Mouse (Mus musculus) MEL (cell line): Measurements from ENCODE around the gene Gm11757. TPM values are rescaled to one million over a fixed set of nuclear protein-coding genes. Genes with fewer than 3 reads are reported as not detected.
"Not testable (repeated sequence)": the region's sequence is repeated elsewhere in the genome, so short reads cannot be mapped to it uniquely, and the experiment has no call there.

Experiments used
- DNase-seq: peaks from one replicate; pipeline ENCODE4 v3.0.0; 2011; ENCODE audit warnings: low read depth, low spot score
- H3K27ac ChIP-seq: 2 replicates; pipeline ENCODE4 v1.5.1; 2012; ENCODE audit warnings: low read depth, mild to moderate bottlenecking, control low read depth, low read length, moderate library complexity; ENCODE audit not compliant: control insufficient read depth
- H3K27me3 ChIP-seq, 2 experiments: fragments of 150-350 bp in 1 of 2; sonication (generic) in 1 of 2; 2 replicates each; pipeline ENCODE4 v1.6.1; 2012; ENCODE audit warnings: low read length in 2 of 2, mild to moderate bottlenecking in 2 of 2, improper control_type of control experiment in 1 of 2, moderate library complexity in 1 of 2; ENCODE audit not compliant: insufficient read depth in 2 of 2, control insufficient read depth in 1 of 2
- H3K36me3 ChIP-seq, 2 experiments: 2 replicates each; pipeline ENCODE4 v1.6.1; 2012 to 2014; ENCODE audit warnings: low read length in 2 of 2, improper control_type of control experiment in 1 of 2, inconsistent platforms in 1 of 2, mild to moderate bottlenecking in 1 of 2; ENCODE audit not compliant: insufficient read depth in 2 of 2, control insufficient read depth in 1 of 2
- H3K4me1 ChIP-seq, 2 experiments: fragments of 150-350 bp in 1 of 2; sonication (generic) in 1 of 2; 2 replicates each; pipeline ENCODE4 v1.6.1; 2012; ENCODE audit warnings: low read length in 2 of 2, improper control_type of control experiment in 1 of 2, mild to moderate bottlenecking in 1 of 2; ENCODE audit not compliant: insufficient read depth in 2 of 2, control insufficient read depth in 1 of 2
- H3K4me3 ChIP-seq, 2 experiments: fragments of 150-350 bp in 1 of 2; sonication (generic) in 1 of 2; 2 replicates each; pipeline ENCODE4 v1.5.1; 2012; ENCODE audit warnings: low read depth in 2 of 2, low read length in 2 of 2, mild to moderate bottlenecking in 2 of 2, moderate library complexity in 2 of 2, control low read depth in 1 of 2, improper control_type of control experiment in 1 of 2; ENCODE audit not compliant: control insufficient read depth in 1 of 2, insufficient read depth in 1 of 2
- H3K79me2 ChIP-seq: 2 replicates; pipeline ENCODE4 v1.6.1; 2012; ENCODE audit warnings: mild to moderate bottlenecking, low read length, moderate library complexity; ENCODE audit not compliant: control insufficient read depth, poor library complexity, insufficient read depth
- H3K9ac ChIP-seq: 2 replicates; pipeline ENCODE4 v1.6.1; 2012; ENCODE audit warnings: low read depth, mild to moderate bottlenecking, control low read depth, low read length, moderate library complexity; ENCODE audit not compliant: control insufficient read depth, poor library complexity, severe bottlenecking
- H3K9me3 ChIP-seq: fragments of 150-350 bp; sonication (generic); replicated peaks from 2 replicates; pipeline ENCODE4 v1.6.1; 2012; ENCODE audit warnings: mild to moderate bottlenecking, low read length, improper control_type of control experiment, moderate library complexity; ENCODE audit not compliant: insufficient read depth
- polyA plus RNA-seq, 2 experiments: library from polyadenylated mRNA; stranded (reverse) in 1 of 2; unstranded in 1 of 2; fragments of >175 nt in 1 of 2; fragments of >200 nt in 1 of 2; gene quantifications; 2 replicates each; pipeline versions ENCODE4 v1.2.1 to v1.2.4; 2012; ENCODE audit warnings: low replicate concordance in 2 of 2, low read depth in 1 of 2; ENCODE audit not compliant: insufficient read length in 2 of 2, insufficient read depth in 1 of 2, missing spikeins in 1 of 2
- total RNA-seq: library from RNA; depleted of rRNA; stranded (reverse); fragments of 300-350 nt; gene quantifications from 2 replicates; pipeline ENCODE4 v1.2.3, GENCODE M21; 2012; rRNA removed

Gm11757 gene
- not detected in 2 replicates for total RNA-seq
- not detected for polyA plus RNA-seq

DNA sequence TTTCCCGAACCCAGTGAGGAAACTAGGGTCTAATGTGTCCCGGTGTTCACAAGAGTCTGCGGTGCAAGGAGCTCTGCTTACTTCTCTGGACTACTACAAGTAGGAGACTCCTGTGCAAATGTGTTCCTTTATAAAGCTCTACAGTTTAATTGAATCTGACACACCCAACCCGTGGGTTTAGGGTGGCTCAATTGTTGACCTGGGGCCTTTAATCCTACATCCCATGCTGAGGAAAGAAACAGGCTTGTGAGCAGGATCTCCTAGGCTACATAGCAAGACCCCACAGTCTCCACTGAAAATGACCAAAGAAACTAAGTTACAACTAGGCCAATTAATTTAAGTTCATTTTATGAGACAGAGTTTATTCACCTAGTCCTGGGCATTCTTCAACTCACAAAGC, at the start of gene Gm11757:
Gene Gm11757 (minus strand): TSS at position 101 of the 400 bp plus-strand sequence.
- not testable (repeated sequence) for H3K9me3 ChIP-seq, H3K27me3 ChIP-seq, H3K36me3 ChIP-seq, H3K9ac ChIP-seq, H3K4me3 ChIP-seq, H3K4me1 ChIP-seq, DNase-seq, H3K79me2 ChIP-seq, H3K27ac ChIP-seq

DNA sequence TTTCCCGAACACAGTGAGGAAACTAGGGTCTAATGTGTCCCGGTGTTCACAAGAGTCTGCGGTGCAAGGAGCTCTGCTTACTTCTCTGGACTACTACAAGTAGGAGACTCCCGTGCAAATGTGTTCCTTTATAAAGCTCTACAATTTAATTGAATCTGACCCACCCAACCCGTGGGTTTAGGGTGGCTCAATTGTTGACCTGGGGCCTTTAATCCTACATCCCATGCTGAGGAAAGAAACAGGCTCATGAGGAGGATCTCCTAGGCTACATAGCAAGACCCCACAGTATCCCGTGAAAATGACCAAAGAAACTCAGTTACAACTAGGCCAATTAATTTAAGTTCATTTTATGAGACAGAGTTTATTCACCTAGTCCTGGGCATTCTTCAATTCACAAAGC, 29.7 kb upstream of the Gm11757 start, which contains the start of gene Gm11756:
Gene Gm11756 (minus strand): TSS at position 101 of the 400 bp plus-strand sequence.
- not testable (repeated sequence) for H3K79me2 ChIP-seq, H3K9me3 ChIP-seq, H3K36me3 ChIP-seq, H3K27me3 ChIP-seq, H3K27ac ChIP-seq, H3K9ac ChIP-seq, H3K4me3 ChIP-seq, H3K4me1 ChIP-seq, DNase-seq

DNA sequence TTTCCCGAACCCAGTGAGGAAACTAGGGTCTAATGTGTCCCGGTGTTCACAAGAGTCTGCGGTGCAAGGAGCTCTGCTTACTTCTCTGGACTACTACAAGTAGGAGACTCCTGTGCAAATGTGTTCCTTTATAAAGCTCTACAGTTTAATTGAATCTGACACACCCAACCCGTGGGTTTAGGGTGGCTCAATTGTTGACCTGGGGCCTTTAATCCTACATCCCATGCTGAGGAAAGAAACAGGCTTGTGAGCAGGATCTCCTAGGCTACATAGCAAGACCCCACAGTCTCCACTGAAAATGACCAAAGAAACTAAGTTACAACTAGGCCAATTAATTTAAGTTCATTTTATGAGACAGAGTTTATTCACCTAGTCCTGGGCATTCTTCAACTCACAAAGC, 14.9 kb upstream of the Gm11757 start, which contains the start of gene Gm13871:
Gene Gm13871 (minus strand): TSS at position 101 of the 400 bp plus-strand sequence.
- H3K9me3 ChIP-seq, H3K79me2 ChIP-seq, H3K4me3 ChIP-seq, H3K4me1 ChIP-seq, H3K9ac ChIP-seq, H3K27me3 ChIP-seq, H3K36me3 ChIP-seq, DNase-seq, H3K27ac ChIP-seq: not testable (repeated sequence)

DNA sequence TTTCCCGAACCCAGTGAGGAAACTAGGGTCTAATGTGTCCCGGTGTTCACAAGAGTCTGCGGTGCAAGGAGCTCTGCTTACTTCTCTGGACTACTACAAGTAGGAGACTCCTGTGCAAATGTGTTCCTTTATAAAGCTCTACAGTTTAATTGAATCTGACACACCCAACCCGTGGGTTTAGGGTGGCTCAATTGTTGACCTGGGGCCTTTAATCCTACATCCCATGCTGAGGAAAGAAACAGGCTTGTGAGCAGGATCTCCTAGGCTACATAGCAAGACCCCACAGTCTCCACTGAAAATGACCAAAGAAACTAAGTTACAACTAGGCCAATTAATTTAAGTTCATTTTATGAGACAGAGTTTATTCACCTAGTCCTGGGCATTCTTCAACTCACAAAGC, 14.7 kb downstream of the Gm11757 start, which contains the start of gene Gm11758:
Gene Gm11758 (minus strand): TSS at position 101 of the 400 bp plus-strand sequence.
- not testable (repeated sequence) for H3K79me2 ChIP-seq, H3K27me3 ChIP-seq, DNase-seq, H3K36me3 ChIP-seq, H3K4me1 ChIP-seq, H3K4me3 ChIP-seq, H3K9ac ChIP-seq, H3K9me3 ChIP-seq, H3K27ac ChIP-seq

Other genes starting within 250 kb of the Gm11757 start
- gene Gm11239, start 222.8 kb downstream of the Gm11757 start, total RNA-seq, result not detected in 2 replicates
- gene Gm11239, start 222.8 kb downstream of the Gm11757 start, polyA plus RNA-seq, result not detected
- not detected in 2 replicates for gene Gm428, start 207.6 kb downstream of the Gm11757 start, total RNA-seq
- not detected for gene Gm428, start 207.6 kb downstream of the Gm11757 start, polyA plus RNA-seq
- gene Rasef, start 100.1 kb downstream of the Gm11757 start, total RNA-seq, result not detected in 2 replicates
- not detected for gene Rasef, start 100.1 kb downstream of the Gm11757 start, polyA plus RNA-seq
- gene Gm11758, start 14.8 kb downstream of the Gm11757 start, total RNA-seq, result not detected in 2 replicates
- gene Gm11758, start 14.8 kb downstream of the Gm11757 start, polyA plus RNA-seq, result not detected
- gene Gm13871, start 14.8 kb upstream of the Gm11757 start, total RNA-seq, result not detected in 2 replicates
- not detected for gene Gm13871, start 14.8 kb upstream of the Gm11757 start, polyA plus RNA-seq
- gene Gm11756, start 29.6 kb upstream of the Gm11757 start, total RNA-seq, result not detected in 2 replicates
- not detected for gene Gm11756, start 29.6 kb upstream of the Gm11757 start, polyA plus RNA-seq
- gene 2310002L09Rik, start 59.7 kb upstream of the Gm11757 start, total RNA-seq, result not detected in 2 replicates
- gene 2310002L09Rik, start 59.7 kb upstream of the Gm11757 start, polyA plus RNA-seq, result not detected
- not detected in 2 replicates for gene Frmd3, start 122.3 kb upstream of the Gm11757 start, total RNA-seq
- not detected for gene Frmd3, start 122.3 kb upstream of the Gm11757 start, polyA plus RNA-seq